Mouse (Mus musculus): ENCODE data around the gene Dnm2.
A peak's percentile ranks its signal among the peaks of the same experiment; 100 is the strongest.

Gene Dnm2

DNA sequence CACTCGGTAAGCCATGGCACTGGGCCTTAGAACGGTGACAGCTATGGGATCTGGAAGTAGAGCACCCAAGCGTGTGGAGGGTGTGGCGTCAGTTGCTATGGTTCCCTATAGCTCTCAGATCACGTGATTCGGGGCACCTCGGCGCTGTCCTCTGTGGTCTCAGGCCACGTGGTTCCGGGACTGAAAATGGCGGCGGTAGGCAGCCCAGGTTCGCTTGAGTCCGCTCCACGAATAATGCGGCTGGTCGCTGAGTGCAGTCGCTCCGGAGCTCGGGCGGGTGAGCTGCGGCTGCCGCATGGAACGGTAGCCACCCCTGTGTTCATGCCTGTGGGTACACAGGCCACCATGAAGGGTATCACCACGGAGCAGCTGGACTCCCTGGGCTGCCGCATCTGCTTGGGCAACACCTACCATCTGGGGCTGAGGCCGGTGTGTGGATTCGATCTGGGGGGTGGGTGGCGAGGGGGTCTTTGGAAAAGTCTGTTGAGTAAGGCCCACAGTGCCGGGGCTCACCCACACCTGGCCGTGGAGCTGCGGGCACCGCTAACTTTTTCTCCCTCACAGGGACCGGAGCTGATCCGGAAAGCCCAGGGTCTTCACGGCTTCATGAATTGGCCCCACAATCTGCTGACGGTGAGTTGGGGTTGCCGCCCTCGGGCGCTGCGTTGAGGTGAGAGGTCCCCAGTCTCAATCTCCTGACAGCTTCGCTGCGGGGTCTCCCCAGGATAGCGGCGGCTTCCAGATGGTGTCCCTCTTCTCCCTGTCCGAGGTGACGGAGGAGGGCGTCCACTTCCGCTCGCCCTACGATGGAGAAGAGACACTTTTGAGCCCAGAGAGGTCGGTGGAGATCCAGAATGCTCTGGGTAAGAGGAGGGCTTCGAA is 12.8 kb upstream of the Dnm2 start, which contains the start of gene Qtrt1:
Gene Qtrt1, plus strand, starts transcription at position 169 of the 882 bp plus-strand sequence.
- Histone ChIP-seq H3K27me3 (ENCODE audit: control insufficient read depth, insufficient read depth, low read length, poor library complexity, severe bottlenecking) (no peaks in the 10 kb centered on the region), H3K36me3 (ENCODE audit: control insufficient read depth, insufficient read depth, low read length, poor library complexity, severe bottlenecking) (no peaks in the 10 kb centered on the region)
- peak; percentile 92 for DNase-seq (ENCODE audit: low read depth, low spot score)

DNA sequence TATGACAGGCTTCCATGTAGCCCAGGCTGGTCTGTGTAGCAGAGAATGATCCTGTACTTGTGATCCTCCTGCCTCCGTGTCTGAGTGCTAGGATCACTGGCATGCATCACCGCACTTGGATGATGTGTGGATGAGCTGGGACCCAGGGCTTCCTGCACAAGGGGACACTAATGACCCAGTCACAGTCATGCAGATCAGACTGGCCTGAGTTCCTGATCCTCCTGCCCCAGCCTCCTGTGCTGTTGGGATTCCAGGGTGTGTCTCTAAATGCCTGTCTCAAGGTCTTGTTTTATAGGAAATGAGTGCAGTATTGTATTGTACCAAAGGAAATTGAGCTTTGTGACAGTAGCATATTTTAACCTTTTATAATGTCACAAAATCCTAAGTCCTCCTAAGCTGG is 6.8 kb upstream of the Dnm2 start:
- no peaks in the 10 kb centered on the region for H3K27me3 ChIP-seq (ENCODE audit: control insufficient read depth, insufficient read depth, low read length, poor library complexity, severe bottlenecking)
- no peak for DNase-seq (ENCODE audit: low read depth, low spot score)
- 0 out of 2 replicates have a peak, but pooled peaks cover 2% of the 10 kb centered on the region for H3K36me3 ChIP-seq (ENCODE audit: control insufficient read depth, insufficient read depth, low read length, poor library complexity, severe bottlenecking)

DNA sequence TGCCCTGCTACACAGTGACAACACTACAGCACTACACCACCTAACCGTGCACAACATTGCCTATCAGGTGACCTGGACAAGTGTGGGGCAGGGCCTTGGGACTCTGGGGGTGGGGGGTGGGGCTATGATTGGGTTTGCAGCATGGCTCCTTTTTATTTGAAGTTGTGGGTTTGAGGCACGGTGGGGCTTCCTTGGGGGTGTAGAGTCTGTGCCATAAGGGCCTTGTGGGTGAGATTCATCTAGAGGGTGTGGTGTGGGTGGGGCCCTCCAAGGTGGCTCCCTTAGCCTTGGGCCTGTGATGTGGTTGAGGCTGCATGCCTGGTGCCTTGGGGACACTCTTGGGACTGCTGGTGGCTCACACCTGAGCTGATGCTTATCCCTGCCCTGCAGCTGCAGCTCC is 5.1 kb upstream of the Dnm2 start:
- Histone ChIP-seq H3K36me3 (ENCODE audit: control insufficient read depth, insufficient read depth, low read length, poor library complexity, severe bottlenecking) (0 out of 2 replicates have a peak, but pooled peaks cover 2% of the 10 kb centered on the region), H3K27me3 (ENCODE audit: control insufficient read depth, insufficient read depth, low read length, poor library complexity, severe bottlenecking) (no peaks in the 10 kb centered on the region)
- no peak for DNase-seq (ENCODE audit: low read depth, low spot score)

DNA sequence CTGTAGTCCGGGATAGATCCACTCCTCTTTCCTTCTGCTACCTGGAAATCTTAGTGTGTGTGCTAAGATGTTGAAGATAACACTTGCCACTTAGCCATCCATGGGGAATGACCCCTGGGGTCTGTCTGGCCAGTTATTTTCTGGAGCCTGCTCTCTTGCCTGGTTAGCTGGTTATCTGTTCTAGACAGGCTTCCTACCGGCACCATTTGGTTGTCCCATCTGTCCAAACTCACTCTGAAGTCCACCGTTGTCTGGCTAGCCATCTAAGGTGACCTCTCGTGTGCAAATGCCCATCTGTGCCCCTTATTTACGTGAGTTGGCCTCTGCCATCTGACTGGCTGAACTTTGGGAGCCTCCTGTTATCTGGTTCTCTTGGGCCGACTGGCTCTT is 843 bp downstream of the Dnm2 start:
- no peaks in the 10 kb centered on the region for H3K27me3 ChIP-seq (ENCODE audit: control insufficient read depth, insufficient read depth, low read length, poor library complexity, severe bottlenecking)
- no peak for DNase-seq (ENCODE audit: low read depth, low spot score)

DNA sequence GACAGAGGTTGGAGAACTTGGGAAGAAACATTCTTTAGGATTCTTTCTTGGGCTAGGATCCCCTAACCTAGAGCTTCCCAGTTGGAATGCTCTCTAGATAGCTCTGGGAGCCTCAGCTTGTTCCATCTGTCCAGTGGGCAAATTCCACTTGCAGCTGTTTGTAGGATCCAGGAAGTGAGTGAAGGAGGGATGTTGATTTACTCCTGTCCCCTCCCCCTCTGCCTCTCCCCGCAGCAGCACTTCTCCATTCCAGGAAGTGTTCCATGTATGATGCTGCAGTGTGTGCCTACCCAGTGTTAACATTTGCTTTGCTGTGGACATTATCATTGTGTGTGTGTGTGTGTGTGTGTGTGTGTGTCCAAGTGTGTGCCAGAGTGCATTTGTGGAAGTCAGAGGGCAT is 1.3 kb downstream of the Dnm2 start:
- H3K27me3 ChIP-seq (ENCODE audit: control insufficient read depth, insufficient read depth, low read length, poor library complexity, severe bottlenecking): no peaks in the 10 kb centered on the region
- peak; percentile 32 for DNase-seq (ENCODE audit: low read depth, low spot score)
- H3K36me3 ChIP-seq (ENCODE audit: control insufficient read depth, insufficient read depth, low read length, poor library complexity, severe bottlenecking): no peaks in the 10 kb centered on the region; the same call in 1 of the 2 replicates

More for the DNA sequence above, 843 bp downstream of the Dnm2 start:
- H3K36me3 ChIP-seq (ENCODE audit: control insufficient read depth, insufficient read depth, low read length, poor library complexity, severe bottlenecking): no peaks in the 10 kb centered on the region; the same call in 1 of the 2 replicates

DNA sequence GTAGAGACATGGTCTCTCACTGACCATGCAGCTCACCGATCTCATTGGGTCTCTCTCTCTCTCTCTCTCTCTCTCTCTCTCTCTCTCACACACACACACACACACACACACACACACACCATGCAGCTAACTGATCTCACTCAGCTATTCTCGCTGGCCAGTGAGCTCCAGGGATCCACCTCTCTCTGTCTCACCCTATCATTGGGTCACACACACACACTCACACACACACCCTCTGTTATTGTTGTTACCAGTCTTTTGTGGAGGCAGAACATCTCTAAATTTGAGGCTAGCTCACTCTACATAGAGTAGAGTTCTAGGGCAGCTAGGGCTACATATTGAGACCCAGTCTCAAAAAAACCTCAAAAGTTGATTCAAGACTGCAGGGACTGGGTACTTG is 1.8 kb downstream of the Dnm2 start:
- Histone ChIP-seq H3K27me3 (ENCODE audit: control insufficient read depth, insufficient read depth, low read length, poor library complexity, severe bottlenecking) (no peaks in the 10 kb centered on the region), H3K36me3 (ENCODE audit: control insufficient read depth, insufficient read depth, low read length, poor library complexity, severe bottlenecking) (no peaks in the 10 kb centered on the region; the same call in 1 of the 2 replicates)
- DNase-seq (ENCODE audit: low read depth, low spot score): no peak

DNA sequence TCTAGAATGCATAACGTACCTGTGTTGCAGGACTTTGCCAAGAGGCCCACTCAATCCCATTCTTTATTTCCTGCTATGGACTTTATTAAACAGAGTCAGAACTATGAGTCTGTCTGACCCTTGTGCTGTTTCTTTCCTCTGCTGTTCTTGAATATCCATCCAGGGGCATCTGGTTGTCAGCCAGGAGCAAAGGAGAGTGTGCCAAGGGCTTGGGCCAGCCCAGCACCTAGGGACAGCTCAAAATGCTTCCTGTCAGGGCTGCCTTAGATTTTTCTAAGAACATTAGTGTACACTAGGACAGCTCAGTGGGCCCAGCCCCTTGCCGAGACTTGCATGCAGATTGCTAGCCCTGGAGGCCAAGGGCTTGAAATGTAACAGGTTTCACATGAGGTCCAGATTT is 3.1 kb downstream of the Dnm2 start:
- DNase-seq (ENCODE audit: low read depth, low spot score): no peak
- no peaks in the 10 kb centered on the region for H3K27me3 ChIP-seq (ENCODE audit: control insufficient read depth, insufficient read depth, low read length, poor library complexity, severe bottlenecking)
- H3K36me3 ChIP-seq (ENCODE audit: control insufficient read depth, insufficient read depth, low read length, poor library complexity, severe bottlenecking): no peaks in the 10 kb centered on the region; the same call in 1 of the 2 replicates

DNA sequence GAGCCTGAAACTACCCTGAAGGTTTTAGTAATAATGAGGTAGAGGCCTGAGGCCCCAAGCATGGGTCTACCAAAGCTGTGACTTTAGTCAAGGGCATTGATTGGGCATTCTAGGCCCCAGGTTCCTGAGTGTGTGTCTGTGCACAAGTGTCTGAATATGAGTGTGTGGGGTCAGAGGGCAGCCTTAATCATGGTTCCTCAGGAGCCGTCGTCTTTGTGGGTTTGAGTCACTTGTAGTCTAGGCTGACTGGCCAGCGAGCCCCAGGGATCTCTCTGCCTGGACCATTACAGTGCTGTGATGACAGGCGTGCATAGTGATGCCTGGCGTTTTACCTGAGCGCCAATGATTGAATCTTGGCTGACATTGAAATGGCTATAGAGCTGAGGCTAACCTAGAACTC is 3.5 kb downstream of the Dnm2 start:
- Histone ChIP-seq H3K36me3 (ENCODE audit: control insufficient read depth, insufficient read depth, low read length, poor library complexity, severe bottlenecking) (no peaks in the 10 kb centered on the region; the same call in 1 of the 2 replicates), H3K27me3 (ENCODE audit: control insufficient read depth, insufficient read depth, low read length, poor library complexity, severe bottlenecking) (no peaks in the 10 kb centered on the region)
- no peak for DNase-seq (ENCODE audit: low read depth, low spot score)

DNA sequence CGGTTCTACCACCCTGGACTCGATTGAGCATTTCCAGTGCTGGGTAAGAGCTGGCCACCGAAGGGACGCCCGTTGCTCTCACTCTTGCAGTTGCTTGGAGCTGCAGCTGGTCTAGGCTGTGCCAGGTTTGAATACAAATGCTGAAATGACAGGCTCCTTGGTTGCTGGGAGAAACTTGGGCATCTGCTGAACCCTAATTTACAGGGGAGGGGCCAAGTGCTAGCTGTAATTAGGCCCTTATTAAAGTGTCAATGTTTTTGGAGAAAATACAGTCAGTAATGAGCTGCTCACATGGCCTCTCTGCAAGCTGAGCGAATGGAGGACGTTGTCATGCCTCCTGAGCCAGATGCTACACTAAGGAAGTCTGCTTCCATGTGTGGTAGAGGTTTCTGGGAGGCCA is 6.0 kb downstream of the Dnm2 start:
- Histone ChIP-seq H3K36me3 (ENCODE audit: control insufficient read depth, insufficient read depth, low read length, poor library complexity, severe bottlenecking) (no peaks in the 10 kb centered on the region; the same call in 1 of the 2 replicates), H3K27me3 (ENCODE audit: control insufficient read depth, insufficient read depth, low read length, poor library complexity, severe bottlenecking) (no peaks in the 10 kb centered on the region)
- no peak for DNase-seq (ENCODE audit: low read depth, low spot score)

DNA sequence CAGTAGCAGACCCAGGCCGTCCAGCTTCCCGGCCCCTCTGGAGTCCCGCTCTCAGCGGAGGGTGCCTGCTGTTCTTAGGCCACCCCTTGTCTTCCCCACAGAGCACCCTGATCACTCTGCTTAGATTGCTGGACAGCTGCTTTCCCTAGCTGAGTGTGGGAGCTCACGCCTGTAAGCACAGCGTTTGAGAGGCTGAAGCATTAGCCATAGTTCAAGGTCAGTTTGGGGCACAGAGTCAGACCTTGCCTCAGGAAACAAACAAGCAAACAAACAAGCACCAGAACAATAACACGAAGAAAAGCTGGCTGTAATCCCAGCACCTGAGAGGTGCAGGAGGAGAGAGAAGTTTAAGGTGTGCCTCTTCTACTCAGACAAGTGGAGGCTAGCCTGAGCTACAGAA is 7.4 kb downstream of the Dnm2 start:
- Histone ChIP-seq H3K27me3 (ENCODE audit: control insufficient read depth, insufficient read depth, low read length, poor library complexity, severe bottlenecking) (no peaks in the 10 kb centered on the region), H3K36me3 (ENCODE audit: control insufficient read depth, insufficient read depth, low read length, poor library complexity, severe bottlenecking) (no peaks in the 10 kb centered on the region; the same call in 1 of the 2 replicates)
- DNase-seq (ENCODE audit: low read depth, low spot score): no peak

DNA sequence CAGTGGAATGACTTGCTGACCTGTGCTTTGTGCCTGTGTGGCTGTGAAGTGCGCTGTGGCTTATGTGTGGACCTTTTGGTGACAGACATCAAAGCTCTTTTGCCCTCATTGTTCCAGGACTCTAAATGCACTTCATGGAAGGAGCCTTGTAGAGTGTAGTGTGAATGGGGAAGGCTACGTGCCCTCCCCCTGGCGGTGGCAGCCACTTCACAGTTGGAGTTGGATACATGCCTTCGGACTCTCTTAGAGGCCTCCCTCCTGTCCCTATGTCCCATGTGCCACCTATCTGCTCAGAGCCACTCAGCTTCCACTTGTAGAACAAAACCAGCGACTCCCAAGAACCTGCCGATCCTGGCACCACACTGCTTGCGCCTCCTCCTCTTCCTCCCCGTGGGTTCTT is 9.1 kb downstream of the Dnm2 start:
- no peaks in the 10 kb centered on the region for H3K27me3 ChIP-seq (ENCODE audit: control insufficient read depth, insufficient read depth, low read length, poor library complexity, severe bottlenecking)
- no peak for DNase-seq (ENCODE audit: low read depth, low spot score)
- H3K36me3 ChIP-seq (ENCODE audit: control insufficient read depth, insufficient read depth, low read length, poor library complexity, severe bottlenecking): no peaks in the 10 kb centered on the region; the same call in 1 of the 2 replicates

DNA sequence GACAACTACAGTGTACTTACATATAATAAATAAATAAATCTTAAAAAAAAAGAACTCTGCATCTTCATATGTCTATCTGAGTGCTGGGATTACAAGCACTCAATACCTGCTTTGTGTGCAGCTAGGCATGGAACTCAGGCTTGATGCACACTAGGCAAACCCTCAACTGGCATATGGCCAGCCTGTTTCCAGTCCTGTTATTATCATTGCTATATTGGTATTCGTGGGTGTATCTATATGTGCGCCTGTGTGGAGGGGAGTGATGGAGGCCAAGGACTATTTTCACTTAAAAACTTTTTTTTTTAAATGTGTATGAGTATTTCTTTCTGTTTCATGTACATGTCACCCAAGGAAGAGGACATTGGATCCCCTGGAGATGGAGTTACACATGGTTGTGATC is 9.7 kb downstream of the Dnm2 start:
- H3K36me3 ChIP-seq (ENCODE audit: control insufficient read depth, insufficient read depth, low read length, poor library complexity, severe bottlenecking): no peaks in the 10 kb centered on the region
- no peaks in the 10 kb centered on the region for H3K27me3 ChIP-seq (ENCODE audit: control insufficient read depth, insufficient read depth, low read length, poor library complexity, severe bottlenecking)
- no peak for DNase-seq (ENCODE audit: low read depth, low spot score)

DNA sequence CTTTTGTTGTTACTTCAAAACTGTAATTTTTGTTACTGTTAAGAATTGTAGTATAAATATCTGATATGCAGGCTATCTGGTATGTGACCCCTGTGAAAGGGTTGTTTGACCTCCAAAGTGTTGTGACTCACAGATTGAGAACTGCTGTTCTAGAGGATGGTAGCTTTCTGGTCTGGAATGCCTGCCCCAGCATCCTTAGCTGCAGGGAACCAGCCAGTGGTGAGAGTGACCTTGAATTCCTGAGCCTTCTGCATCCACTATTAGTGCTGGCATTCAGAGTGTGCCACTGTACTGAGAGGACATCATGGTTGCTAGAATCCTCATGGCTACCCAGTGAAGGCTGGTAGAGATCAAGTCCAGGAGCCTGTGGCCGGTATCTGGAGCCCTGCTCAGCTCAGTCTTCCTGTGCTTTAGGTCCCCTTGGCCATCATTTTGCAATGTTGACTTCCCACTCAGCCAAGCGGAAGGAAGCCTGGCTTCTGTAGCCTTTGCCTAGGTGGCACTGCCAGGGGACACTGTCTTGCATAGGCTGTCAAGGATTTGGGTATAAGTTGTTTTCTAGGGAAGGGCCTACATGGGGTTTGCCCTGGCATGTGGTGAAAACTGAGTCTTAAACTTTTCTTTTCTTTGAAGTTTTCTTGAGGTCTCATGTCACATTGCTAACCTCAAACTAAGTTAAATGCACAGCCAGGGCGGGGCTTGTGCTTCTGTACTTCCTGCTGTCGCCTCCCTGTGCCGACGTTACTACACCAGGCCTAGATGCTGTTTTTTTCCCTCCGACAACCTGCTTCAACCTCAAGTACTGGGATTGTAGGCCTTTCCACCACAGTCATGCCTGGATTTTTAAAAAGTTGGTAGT is 11.3 kb downstream of the Dnm2 start:
- Histone ChIP-seq H3K36me3 (ENCODE audit: control insufficient read depth, insufficient read depth, low read length, poor library complexity, severe bottlenecking) (no peaks in the 10 kb centered on the region), H3K27me3 (ENCODE audit: control insufficient read depth, insufficient read depth, low read length, poor library complexity, severe bottlenecking) (no peaks in the 10 kb centered on the region)
- DNase-seq (ENCODE audit: low read depth, low spot score): peak; percentile 67

DNA sequence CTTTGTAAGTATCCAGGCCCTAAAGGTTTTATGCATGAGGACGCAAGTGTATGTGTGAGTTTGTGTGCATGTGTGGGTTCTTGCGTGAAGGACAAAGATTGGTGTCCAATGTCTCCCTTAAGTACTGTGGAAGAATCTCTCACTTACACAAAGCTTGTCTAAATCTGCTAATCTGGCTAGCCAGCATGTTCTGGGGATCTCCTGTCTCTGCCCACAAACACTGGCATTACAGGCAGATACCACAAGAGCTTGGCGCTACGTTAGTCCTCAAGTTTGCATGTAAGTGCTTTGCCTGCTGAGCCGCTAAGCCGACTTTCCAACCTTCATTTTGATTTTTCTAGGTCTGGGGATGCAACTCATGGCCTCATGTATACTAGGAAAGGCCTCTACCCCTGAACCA is 12.9 kb downstream of the Dnm2 start:
- H3K36me3 ChIP-seq (ENCODE audit: control insufficient read depth, insufficient read depth, low read length, poor library complexity, severe bottlenecking): no peaks in the 10 kb centered on the region
- no peaks in the 10 kb centered on the region for H3K27me3 ChIP-seq (ENCODE audit: control insufficient read depth, insufficient read depth, low read length, poor library complexity, severe bottlenecking)
- DNase-seq (ENCODE audit: low read depth, low spot score): no peak

DNA sequence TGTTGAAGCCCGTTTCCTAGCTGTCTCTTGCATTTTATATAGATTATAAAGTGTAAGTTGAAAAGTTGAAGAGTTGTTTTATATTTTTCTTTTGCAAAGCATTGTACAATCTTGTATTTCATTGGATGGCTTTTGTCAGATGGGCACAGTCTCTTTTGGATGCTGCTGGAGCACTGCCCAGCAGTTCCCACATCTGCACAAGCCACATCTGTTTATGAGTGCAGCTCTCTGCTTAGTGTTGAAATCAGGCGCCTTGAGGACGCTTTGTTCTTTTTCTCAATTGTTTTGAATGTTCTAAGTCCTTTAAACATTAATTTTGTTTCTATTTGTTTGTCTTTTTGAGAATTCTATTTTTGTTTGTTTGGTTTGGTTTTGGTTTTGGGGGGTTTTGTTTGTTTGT is 13.5 kb downstream of the Dnm2 start:
- no peaks in the 10 kb centered on the region for H3K36me3 ChIP-seq (ENCODE audit: control insufficient read depth, insufficient read depth, low read length, poor library complexity, severe bottlenecking)
- DNase-seq (ENCODE audit: low read depth, low spot score): no peak
- no peaks in the 10 kb centered on the region for H3K27me3 ChIP-seq (ENCODE audit: control insufficient read depth, insufficient read depth, low read length, poor library complexity, severe bottlenecking)

All from splenic B cell, adult 2 months (primary cell).